Mouse (Mus musculus): Measurements from ENCODE around the gene A030003K21Rik. TPM values are rescaled to one million over a fixed set of nuclear protein-coding genes. Genes with fewer than 3 reads are reported as not detected.
"Not testable (repeated sequence)": the region's sequence is repeated elsewhere in the genome, so short reads cannot be mapped to it uniquely, and the experiment has no call there.

The A030003K21Rik gene
- polyA plus RNA-seq, 1 experiment, result not detected

DNA sequence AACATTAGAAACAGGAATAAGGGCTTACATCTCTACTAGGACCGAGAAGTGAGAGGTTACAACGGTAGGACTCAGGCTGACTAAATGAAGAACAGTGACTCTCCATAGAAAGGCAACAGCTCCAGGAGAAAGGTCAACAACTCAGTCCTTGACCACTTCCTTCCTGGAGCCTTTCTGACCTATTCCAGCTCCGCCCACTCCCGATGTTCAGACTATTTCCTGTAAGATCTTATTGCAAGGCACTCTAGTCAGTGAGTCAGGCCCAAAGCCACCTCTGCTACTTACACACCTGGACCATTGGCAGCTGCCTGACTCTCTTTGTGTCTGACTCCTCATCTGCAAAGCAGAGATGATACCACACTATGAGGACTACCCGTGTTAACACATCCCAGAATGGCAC lies 32.6 kb upstream of the A030003K21Rik start:
- DNase-seq (ENCODE audit: low read depth in 1 of 2, low spot score in 2 of 2), result no peak
- TF ChIP-seq CTCF (IDR thresholded peaks at IDR 0.05; ENCODE audit: extremely low read depth, insufficient read depth, insufficient read length, insufficient replicate concordance) (no peak), POLR2A (IDR thresholded peaks at IDR 0.05; ENCODE audit: low read depth, low read length) (no peak)
- 40% methylated on average over 5 of the region's 5 CpGs for WGBS

DNA sequence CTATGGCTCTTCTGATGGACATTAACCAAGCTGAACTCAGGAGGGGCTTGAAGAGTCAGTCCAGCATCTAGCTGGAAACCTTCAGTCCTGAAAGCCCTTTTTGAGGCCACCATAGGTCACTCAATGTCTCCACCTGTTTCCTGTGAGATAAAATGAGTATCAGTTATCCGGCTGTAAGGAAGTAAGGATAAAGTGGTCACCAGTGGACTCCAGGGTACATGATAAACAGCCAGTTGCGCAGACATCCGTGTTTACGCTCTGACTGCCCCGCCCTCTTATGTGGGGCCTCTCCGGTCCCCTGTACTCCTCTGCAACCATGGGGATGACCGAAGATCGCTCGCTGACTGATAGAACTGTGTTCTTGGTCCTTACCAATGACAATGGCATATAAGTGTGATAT lies 31.2 kb upstream of the A030003K21Rik start:
- H3K4me1 ChIP-seq (ENCODE audit: control insufficient read depth, insufficient read depth, insufficient read length), result no peaks in the 10 kb centered on the region; the same call in 1 of the 2 replicates
- no peak for TF ChIP-seq CTCF (IDR thresholded peaks at IDR 0.05; ENCODE audit: extremely low read depth, insufficient read depth, insufficient read length, insufficient replicate concordance)
- no peak for TF ChIP-seq POLR2A (IDR thresholded peaks at IDR 0.05; ENCODE audit: low read depth, low read length)
- 50% methylated on average over 9 of the region's 9 CpGs for WGBS
- H3K36me3 ChIP-seq (ENCODE audit: control insufficient read depth, insufficient read depth, low read length), result no peaks in the 10 kb centered on the region
- H3K27ac ChIP-seq (ENCODE audit: insufficient read depth, low read length), result peak overlapping the region; percentile 62
- H3K27me3 ChIP-seq (ENCODE audit: control insufficient read depth, insufficient read depth, low read length), result no peaks in the 10 kb centered on the region
- H3K4me3 ChIP-seq (ENCODE audit: extremely low read depth, insufficient read depth, insufficient read length), result no peak overlapping the region
- no peak for DNase-seq (ENCODE audit: low read depth in 1 of 2, low spot score in 2 of 2)

More for the DNA sequence above, 32.6 kb upstream of the A030003K21Rik start:
- Histone ChIP-seq H3K36me3 (ENCODE audit: control insufficient read depth, insufficient read depth, low read length) (no peaks in the 10 kb centered on the region), H3K4me3 (ENCODE audit: extremely low read depth, insufficient read depth, insufficient read length) (no peak overlapping the region), H3K27me3 (ENCODE audit: control insufficient read depth, insufficient read depth, low read length) (no peaks in the 10 kb centered on the region), H3K27ac (ENCODE audit: insufficient read depth, low read length) (peak overlapping the region; percentile 5; the same call in 1 of the 2 replicates), H3K4me1 (ENCODE audit: control insufficient read depth, insufficient read depth, insufficient read length) (no peaks in the 10 kb centered on the region; the same call in 1 of the 2 replicates)

DNA sequence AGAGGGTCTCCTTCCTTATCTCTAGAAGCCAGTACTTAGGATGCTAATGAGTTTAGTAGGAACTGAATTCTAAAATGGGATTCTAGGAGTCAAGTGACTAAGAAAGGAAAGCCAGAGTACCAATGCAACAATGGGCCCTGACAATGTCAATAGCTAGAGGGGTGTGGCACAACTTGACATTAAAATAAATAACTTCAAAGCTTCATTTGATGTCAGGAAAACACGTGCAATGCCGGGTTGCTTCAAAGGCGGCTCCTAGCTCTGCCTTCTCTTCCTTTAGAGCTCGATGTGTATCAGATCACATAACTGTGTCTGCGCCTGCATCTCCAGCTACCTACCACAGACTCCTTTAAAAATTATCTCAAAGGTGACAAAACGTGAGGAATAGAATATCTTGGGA lies 30.7 kb upstream of the A030003K21Rik start:
- 46% methylated on average over 6 of the region's 6 CpGs for WGBS
- TF ChIP-seq CTCF (IDR thresholded peaks at IDR 0.05; ENCODE audit: extremely low read depth, insufficient read depth, insufficient read length, insufficient replicate concordance) (no peak), POLR2A (IDR thresholded peaks at IDR 0.05; ENCODE audit: low read depth, low read length) (no peak)
- DNase-seq (ENCODE audit: low read depth in 1 of 2, low spot score in 2 of 2), result peak in 1 of 2 experiments; percentile 37
- no peaks in the 10 kb centered on the region; the same call in 1 of the 2 replicates for H3K4me1 ChIP-seq (ENCODE audit: control insufficient read depth, insufficient read depth, insufficient read length)
- H3K4me3 ChIP-seq (ENCODE audit: extremely low read depth, insufficient read depth, insufficient read length), result no peak overlapping the region
- no peaks in the 10 kb centered on the region for H3K27me3 ChIP-seq (ENCODE audit: control insufficient read depth, insufficient read depth, low read length)
- H3K36me3 ChIP-seq (ENCODE audit: control insufficient read depth, insufficient read depth, low read length), result no peaks in the 10 kb centered on the region
- H3K27ac ChIP-seq (ENCODE audit: insufficient read depth, low read length), result peak overlapping the region; percentile 62; the same call in 1 of the 2 replicates

DNA sequence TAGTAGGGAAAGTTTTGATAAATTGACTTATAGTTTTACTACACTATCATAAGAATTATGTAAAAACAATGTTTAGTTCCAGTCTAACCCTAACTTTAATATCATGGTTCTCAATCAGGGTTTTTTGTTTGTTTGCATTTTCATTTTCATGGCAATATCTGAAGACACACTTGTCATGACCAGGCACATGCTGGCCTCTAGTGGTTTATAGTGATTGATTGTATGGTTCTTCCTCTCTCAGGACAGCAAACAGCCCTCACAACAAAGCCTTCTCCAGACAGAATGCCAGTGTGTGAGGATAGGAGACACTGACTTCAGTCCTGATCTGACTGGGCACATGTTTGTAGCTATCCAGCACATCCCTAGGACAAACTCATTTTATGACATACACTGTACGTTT lies 30.1 kb upstream of the A030003K21Rik start:
- no peak for DNase-seq (ENCODE audit: low read depth in 1 of 2, low spot score in 2 of 2)
- Histone ChIP-seq H3K27ac (ENCODE audit: insufficient read depth, low read length) (peak overlapping the region; percentile 8; the same call in 1 of the 2 replicates), H3K4me3 (ENCODE audit: extremely low read depth, insufficient read depth, insufficient read length) (no peak overlapping the region), H3K27me3 (ENCODE audit: control insufficient read depth, insufficient read depth, low read length) (no peaks in the 10 kb centered on the region), H3K36me3 (ENCODE audit: control insufficient read depth, insufficient read depth, low read length) (no peaks in the 10 kb centered on the region), H3K4me1 (ENCODE audit: control insufficient read depth, insufficient read depth, insufficient read length) (no peaks in the 10 kb centered on the region; the same call in 1 of the 2 replicates)
- 88% methylated on average over 1 of the region's 1 CpGs for WGBS
- TF ChIP-seq CTCF (IDR thresholded peaks at IDR 0.05; ENCODE audit: extremely low read depth, insufficient read depth, insufficient read length, insufficient replicate concordance) (no peak), POLR2A (IDR thresholded peaks at IDR 0.05; ENCODE audit: low read depth, low read length) (no peak)

DNA sequence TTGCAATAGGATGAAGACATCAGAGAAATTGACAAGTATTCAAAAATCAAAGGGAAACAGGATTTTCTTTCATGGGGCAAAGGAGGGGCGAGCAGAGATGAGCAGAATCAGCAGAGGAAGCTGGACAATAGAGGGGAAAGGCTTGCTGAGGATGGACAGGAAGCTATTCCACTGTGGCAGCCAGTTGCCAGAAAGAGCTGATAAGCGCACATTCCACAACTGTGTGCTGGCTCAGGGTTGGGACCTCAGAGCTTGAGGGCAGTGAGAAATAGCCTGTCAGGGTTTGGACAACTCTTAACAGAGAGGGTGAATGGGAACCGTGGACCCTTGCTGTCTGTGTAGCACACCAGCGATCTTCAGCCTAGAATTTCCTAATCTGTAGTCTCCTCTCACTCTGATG lies 28.9 kb upstream of the A030003K21Rik start:
- Histone ChIP-seq H3K27me3 (ENCODE audit: control insufficient read depth, insufficient read depth, low read length) (no peaks in the 10 kb centered on the region), H3K4me3 (ENCODE audit: extremely low read depth, insufficient read depth, insufficient read length) (no peak overlapping the region), H3K4me1 (ENCODE audit: control insufficient read depth, insufficient read depth, insufficient read length) (no peaks in the 10 kb centered on the region; the same call in 1 of the 2 replicates), H3K27ac (ENCODE audit: insufficient read depth, low read length) (no peak overlapping the region), H3K36me3 (ENCODE audit: control insufficient read depth, insufficient read depth, low read length) (no peaks in the 10 kb centered on the region)
- 48% methylated on average over 4 of the region's 4 CpGs for WGBS
- no peak for DNase-seq (ENCODE audit: low read depth in 1 of 2, low spot score in 2 of 2)
- TF ChIP-seq POLR2A (IDR thresholded peaks at IDR 0.05; ENCODE audit: low read depth, low read length) (no peak), CTCF (IDR thresholded peaks at IDR 0.05; ENCODE audit: extremely low read depth, insufficient read depth, insufficient read length, insufficient replicate concordance) (no peak)

DNA sequence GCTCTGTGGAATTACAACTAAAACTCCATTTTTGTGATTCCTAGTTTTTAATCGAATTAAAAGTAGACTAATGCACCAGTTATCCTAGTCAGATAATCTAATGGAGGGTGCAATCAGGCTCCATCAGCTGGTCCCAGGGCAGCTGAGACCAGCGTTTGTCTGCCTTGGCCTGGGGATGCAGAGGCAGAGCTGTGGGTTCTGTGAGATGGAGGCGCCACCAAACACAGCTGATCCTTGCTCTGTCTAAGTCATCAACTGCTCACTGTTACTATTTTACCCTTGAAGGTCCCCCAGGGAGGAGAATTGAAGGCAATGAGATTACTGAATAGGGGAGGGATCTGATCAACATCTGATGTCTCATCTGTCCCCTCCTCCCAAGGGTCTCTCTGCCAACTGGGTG lies 23.2 kb upstream of the A030003K21Rik start:
- Histone ChIP-seq H3K36me3 (ENCODE audit: control insufficient read depth, insufficient read depth, low read length) (no peaks in the 10 kb centered on the region), H3K4me3 (ENCODE audit: extremely low read depth, insufficient read depth, insufficient read length) (no peak overlapping the region), H3K27me3 (ENCODE audit: control insufficient read depth, insufficient read depth, low read length) (no peaks in the 10 kb centered on the region), H3K4me1 (ENCODE audit: control insufficient read depth, insufficient read depth, insufficient read length) (no peaks in the 10 kb centered on the region), H3K27ac (ENCODE audit: insufficient read depth, low read length) (no peak overlapping the region)
- no peak for DNase-seq (ENCODE audit: low read depth in 1 of 2, low spot score in 2 of 2)
- TF ChIP-seq CTCF (IDR thresholded peaks at IDR 0.05; ENCODE audit: extremely low read depth, insufficient read depth, insufficient read length, insufficient replicate concordance) (no peak), POLR2A (IDR thresholded peaks at IDR 0.05; ENCODE audit: low read depth, low read length) (no peak)
- WGBS, result 80% methylated on average over 3 of the region's 3 CpGs

DNA sequence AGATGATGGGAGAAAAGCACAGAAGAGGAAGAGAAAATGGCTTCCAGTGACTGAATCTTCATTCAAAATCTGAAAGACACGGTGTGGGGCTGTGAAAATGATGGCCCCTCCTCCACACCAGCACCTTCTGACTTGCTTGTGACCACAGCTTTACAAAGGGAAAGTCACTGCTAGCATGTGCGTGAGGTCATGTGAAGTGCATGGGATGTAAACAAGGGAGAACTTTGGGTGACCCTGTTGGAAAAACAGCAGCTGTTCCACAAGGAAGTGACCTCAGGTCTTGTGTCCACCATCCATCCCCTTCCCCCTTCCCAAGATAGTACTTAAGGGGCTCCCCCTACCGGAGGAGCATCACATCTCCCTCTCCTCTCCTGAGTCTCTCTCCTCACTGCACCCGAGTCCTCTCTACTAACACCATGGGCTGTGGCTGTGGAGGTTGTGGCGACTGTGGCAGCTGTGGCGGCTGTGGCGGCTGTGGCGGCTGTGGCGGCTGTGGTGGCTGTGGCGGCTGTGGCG lies 16.7 kb upstream of the A030003K21Rik start, which contains the start of gene Gm47955:
Gm47955 (plus strand) TSS at position 417 of the 516 bp plus-strand sequence.
- no peaks in the 10 kb centered on the region for H3K36me3 ChIP-seq (ENCODE audit: control insufficient read depth, insufficient read depth, low read length)
- no peak within 1 kb of the TSS for H3K27ac ChIP-seq (ENCODE audit: insufficient read depth, low read length)
- no peak for TF ChIP-seq POLR2A (IDR thresholded peaks at IDR 0.05; ENCODE audit: low read depth, low read length)
- TF ChIP-seq CTCF (IDR thresholded peaks at IDR 0.05; ENCODE audit: extremely low read depth, insufficient read depth, insufficient read length, insufficient replicate concordance), result no peak
- H3K27me3 ChIP-seq (ENCODE audit: control insufficient read depth, insufficient read depth, low read length), result no peaks in the 10 kb centered on the region
- H3K4me1 ChIP-seq (ENCODE audit: control insufficient read depth, insufficient read depth, insufficient read length), result no peaks in the 10 kb centered on the region
- WGBS, result 91% methylated on average over 11 of the region's 11 CpGs
- H3K4me3 ChIP-seq (ENCODE audit: extremely low read depth, insufficient read depth, insufficient read length), result no peak within 1 kb of the TSS
- DNase-seq (ENCODE audit: low read depth in 1 of 2, low spot score in 2 of 2), result no peak

DNA sequence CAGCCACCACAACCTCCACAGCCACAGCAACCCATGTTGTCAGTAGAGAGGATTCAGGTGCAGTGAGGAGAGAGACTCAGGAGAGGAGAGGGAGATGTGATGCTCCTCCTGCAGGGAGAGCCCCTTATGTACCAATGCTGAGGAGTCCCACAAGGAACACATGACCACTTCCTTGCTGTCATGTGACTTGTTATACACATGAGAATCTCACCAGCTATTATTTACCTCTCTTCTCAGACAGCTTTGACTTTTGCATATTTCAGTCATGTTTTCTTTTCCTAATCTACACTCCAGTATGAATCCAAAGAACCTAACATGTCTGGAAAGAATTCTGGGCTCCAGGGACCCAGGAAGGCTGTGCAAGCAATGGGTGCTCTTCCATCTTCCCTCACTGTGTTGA lies 12.7 kb upstream of the A030003K21Rik start, which contains the start of gene Gm7544:
Gm7544 (minus strand) TSS at position 101 of the 400 bp plus-strand sequence.
- not testable (repeated sequence) for H3K4me3 ChIP-seq (ENCODE audit: extremely low read depth, insufficient read depth, insufficient read length); DNase-seq (ENCODE audit: low read depth in 1 of 2, low spot score in 2 of 2); H3K36me3 ChIP-seq (ENCODE audit: control insufficient read depth, insufficient read depth, low read length); H3K4me1 ChIP-seq (ENCODE audit: control insufficient read depth, insufficient read depth, insufficient read length); H3K27me3 ChIP-seq (ENCODE audit: control insufficient read depth, insufficient read depth, low read length); H3K27ac ChIP-seq (ENCODE audit: insufficient read depth, low read length)
